Mouse (Mus musculus): Measurements from ENCODE around the gene Rab14.

The Rab14 gene

GRCm38 (mm10) chr2:35153844-35154554, 46.9 kb downstream of the Rab14 start:
- no peak for DNase-seq

GRCm38 (mm10) chr2:35153179-35153578, 47.7 kb downstream of the Rab14 start:
- DNase-seq, result peak; percentile 40

GRCm38 (mm10) chr2:35151303-35151882, 49.5 kb downstream of the Rab14 start:
- DNase-seq, result no peak

- DNase-seq, result no peak
Measured at GRCm38 (mm10) chr2:35148806-35149205, 52.1 kb downstream of the Rab14 start.

- DNase-seq, result no peak
Measured at GRCm38 (mm10) chr2:35141673-35142072, 59.2 kb downstream of the Rab14 start.

GRCm38 (mm10) chr2:35138576-35138975, 62.3 kb downstream of the Rab14 start:
- DNase-seq, result no peak

GRCm38 (mm10) chr2:35133891-35134290, 67.0 kb downstream of the Rab14 start:
- no peak for DNase-seq

GRCm38 (mm10) chr2:35132662-35133055, 68.3 kb downstream of the Rab14 start:
- DNase-seq, result no peak

- DNase-seq, result peak; percentile 99
Measured at GRCm38 (mm10) chr2:35131991-35132661, 68.8 kb downstream of the Rab14 start.

- DNase-seq, result no peak
Measured at GRCm38 (mm10) chr2:35131491-35131890, 69.4 kb downstream of the Rab14 start.
